Mouse (Mus musculus) forebrain, embryonic 13.5 days (tissue): ENCODE data around the gene Spats2. TPM values are rescaled to one million over a fixed set of nuclear protein-coding genes. Genes with fewer than 3 reads are reported as not detected.
A peak's percentile ranks its signal among the peaks of the same experiment; 100 is the strongest.

Source experiments
- ATAC-seq: fragments of 200-750 bp; cut with Nextera tagmentation; 2 replicates; pipeline ENCODE4 v1.8.0; 2017
- H3K27ac ChIP-seq: fragments of 300-500 bp; sonication (generic); 2 replicates; pipeline ENCODE4 v1.5.1; 2015; ENCODE audit warnings: inconsistent platforms, mild to moderate bottlenecking, moderate library complexity
- H3K27me3 ChIP-seq: fragments of 300-500 bp; sonication (generic); 2 replicates; pipeline ENCODE4 v1.6.1; 2015; ENCODE audit warnings: mild to moderate bottlenecking, inconsistent platforms
- H3K36me3 ChIP-seq: fragments of 300-500 bp; sonication (generic); 2 replicates; pipeline ENCODE4 v1.6.1; 2015; ENCODE audit warnings: mild to moderate bottlenecking, inconsistent platforms; ENCODE audit not compliant: poor library complexity, severe bottlenecking
- H3K4me1 ChIP-seq: fragments of 300-500 bp; sonication (generic); 2 replicates; pipeline ENCODE4 v1.6.1; 2015; ENCODE audit warnings: inconsistent platforms
- H3K4me2 ChIP-seq: fragments of 300-500 bp; sonication (generic); 2 replicates; pipeline ENCODE4 v1.6.1; 2015; ENCODE audit warnings: inconsistent platforms, mild to moderate bottlenecking, moderate library complexity
- H3K4me3 ChIP-seq: fragments of 300-500 bp; sonication (generic); 2 replicates; pipeline ENCODE4 v1.5.1; 2015; ENCODE audit warnings: mild to moderate bottlenecking, inconsistent platforms
- H3K9ac ChIP-seq: fragments of 300-500 bp; sonication (generic); 2 replicates; pipeline ENCODE4 v1.6.1; 2015; ENCODE audit warnings: mild to moderate bottlenecking, inconsistent platforms
- H3K9me3 ChIP-seq: fragments of 300-500 bp; sonication (generic); replicated peaks from 2 replicates; pipeline ENCODE4 v1.6.1; 2016; ENCODE audit warnings: inconsistent platforms
- WGBS: fragments of 180-500 bp; shearing (Covaris S2); methylation state at CpG from one replicate; pipeline ENCODE4 v1.1.7; 2015; 5-methylcytosine and 5-hydroxymethylcytosine counted together
- polyA plus RNA-seq: library from polyadenylated mRNA; unstranded; fragments of >200 nt; fragmentation: Nextera tagmentation; extraction: Ambion mirVana; gene quantifications from 2 replicates; pipeline ENCODE4 v1.2.1, GENCODE M21; 2015

Spats2 gene
- polyA plus RNA-seq, 1 experiment from 2014 or later, result 46.2 TPM

DNA sequence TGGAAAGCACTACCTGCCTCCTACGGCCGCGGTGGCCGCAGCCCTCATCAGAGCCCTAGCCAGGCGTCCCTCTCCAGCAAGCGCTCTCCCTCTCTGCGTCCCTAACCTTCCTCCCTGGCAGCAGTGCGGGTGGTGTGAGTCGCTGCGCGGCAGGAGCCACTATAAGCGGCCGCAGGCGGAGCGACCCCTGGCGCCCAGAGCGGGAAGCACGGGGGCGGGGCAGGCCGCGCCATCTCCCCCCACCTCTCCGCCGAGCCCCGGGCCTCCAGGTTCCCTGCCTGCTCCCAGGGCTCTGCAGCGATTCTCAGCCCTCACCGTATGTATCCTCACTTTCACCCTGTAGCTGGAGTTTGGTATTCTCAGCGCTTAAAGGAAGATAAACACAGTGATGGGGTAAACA is 37.4 kb upstream of the Spats2 start:
- WGBS, result under 1% methylated on average over 26 of the region's 27 CpGs
- Histone ChIP-seq H3K4me1 (peaks cover 33% of the 10 kb centered on the region), H3K9me3 (no peaks in the 10 kb centered on the region), H3K27ac (no peak overlapping the region), H3K9ac (peak overlapping the region; percentile 48; the same call in 1 of the 2 replicates), H3K4me3 (peak overlapping the region; percentile 29), H3K27me3 (peaks cover 98% of the 10 kb centered on the region), H3K4me2 (peak overlapping the region; percentile 57), H3K36me3 (peaks cover 5% of the 10 kb centered on the region; the same call in 1 of the 2 replicates)
- peak; percentile 63; the same call in 1 of the 2 replicates for ATAC-seq

DNA sequence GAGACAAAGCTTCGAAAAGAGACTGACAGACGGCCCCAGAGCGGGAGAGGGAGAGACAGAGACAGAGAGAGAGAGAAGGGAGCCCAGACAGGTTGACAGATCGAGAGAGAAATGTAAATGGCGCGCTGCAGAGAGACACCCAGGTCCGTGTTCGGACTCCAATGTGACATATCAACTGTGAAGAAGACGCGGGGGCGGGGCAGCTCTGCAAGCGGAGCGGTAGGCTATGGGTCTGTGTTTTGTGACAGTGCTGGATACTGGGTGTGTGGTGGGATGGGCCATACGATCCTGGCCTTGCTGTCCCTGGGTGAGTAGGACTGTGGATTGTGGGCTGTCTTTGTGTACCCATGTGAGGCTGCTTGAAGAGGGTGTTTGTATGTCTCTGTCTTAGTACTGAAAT is 36.6 kb upstream of the Spats2 start:
- Histone ChIP-seq H3K9me3 (no peaks in the 10 kb centered on the region), H3K27ac (no peak overlapping the region), H3K4me2 (peak overlapping the region; percentile 12; the same call in 1 of the 2 replicates), H3K9ac (no peak overlapping the region; the same call in 1 of the 2 replicates), H3K27me3 (peaks cover 91% of the 10 kb centered on the region), H3K4me3 (no peak overlapping the region), H3K36me3 (no peaks in the 10 kb centered on the region), H3K4me1 (peaks cover 40% of the 10 kb centered on the region)
- no peak for ATAC-seq
- WGBS, result 15% methylated on average over 14 of the region's 14 CpGs

DNA sequence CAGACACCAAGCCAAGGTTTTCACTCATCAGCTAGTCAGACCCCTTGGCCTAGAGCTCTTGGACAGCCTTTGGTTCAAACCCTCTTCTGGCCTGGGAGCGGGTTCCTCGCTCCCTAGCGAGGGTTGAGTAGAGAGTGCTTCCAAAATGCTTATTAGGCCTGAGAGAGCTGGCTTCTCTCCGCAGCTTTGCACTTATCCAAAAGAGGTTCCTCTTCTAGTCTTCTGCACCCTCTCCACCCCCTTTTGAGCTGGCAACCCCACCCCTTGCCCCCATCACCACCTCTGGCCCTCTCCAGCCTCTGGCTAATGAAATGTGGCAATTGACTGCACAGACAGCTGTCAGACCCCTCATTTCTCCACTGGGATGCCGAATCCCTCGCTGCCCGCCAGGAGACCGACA is 32.8 kb upstream of the Spats2 start, which contains the start of gene Dnajc22:
TSS of gene Dnajc22 (plus strand) at position 301 of the 400 bp plus-strand sequence.
- no peak for ATAC-seq
- H3K27me3 ChIP-seq, result peaks cover 88% of the 10 kb centered on the region
- no peaks in the 10 kb centered on the region for H3K36me3 ChIP-seq
- H3K27ac ChIP-seq, result peak within 1 kb of the TSS; percentile 11
- peak within 1 kb of the TSS; percentile 73 for H3K4me2 ChIP-seq
- H3K4me1 ChIP-seq, result peaks cover 71% of the 10 kb centered on the region
- WGBS, result 28% methylated on average over 8 of the region's 8 CpGs
- peak within 1 kb of the TSS; percentile 43 for H3K4me3 ChIP-seq
- peak within 1 kb of the TSS; percentile 68 for H3K9ac ChIP-seq
- H3K9me3 ChIP-seq, result no peaks in the 10 kb centered on the region

- WGBS, result under 1% methylated on average over 51 of the region's 56 CpGs
- peaks cover 87% of the 10 kb centered on the region for H3K27me3 ChIP-seq
- peaks cover 71% of the 10 kb centered on the region for H3K4me1 ChIP-seq
- H3K4me3 ChIP-seq, result peak overlapping the region; percentile 43
- no peaks in the 10 kb centered on the region for H3K36me3 ChIP-seq
- H3K27ac ChIP-seq, result peak overlapping the region; percentile 11
- peak; percentile 42; the same call in 1 of the 2 replicates for ATAC-seq
- H3K9ac ChIP-seq, result peak overlapping the region; percentile 68
- H3K4me2 ChIP-seq, result peak overlapping the region; percentile 73
- no peaks in the 10 kb centered on the region for H3K9me3 ChIP-seq
Observed at GRCm38 (mm10) chr15:99093291-99094258, 32.1 kb upstream of the Spats2 start.

GRCm38 (mm10) chr15:99094631-99095270 is 31.0 kb upstream of the Spats2 start:
- Histone ChIP-seq H3K27ac (no peak overlapping the region), H3K27me3 (peaks cover 86% of the 10 kb centered on the region), H3K36me3 (no peaks in the 10 kb centered on the region), H3K9me3 (no peaks in the 10 kb centered on the region), H3K4me1 (peaks cover 72% of the 10 kb centered on the region), H3K9ac (no peak overlapping the region), H3K4me3 (0 out of 2 replicates have a peak overlapping the region, but pooled peaks have one; percentile 1), H3K4me2 (peak overlapping the region; percentile 39)
- under 1% methylated on average over 25 of the region's 27 CpGs for WGBS
- ATAC-seq, result peak; percentile 41; the same call in 1 of the 2 replicates

- H3K27me3 ChIP-seq, result peaks cover 86% of the 10 kb centered on the region
- peaks cover 72% of the 10 kb centered on the region for H3K4me1 ChIP-seq
- no peak overlapping the region for H3K4me3 ChIP-seq
- ATAC-seq, result no peak
- WGBS, result 8% methylated on average over 6 of the region's 6 CpGs
- H3K36me3 ChIP-seq, result no peaks in the 10 kb centered on the region
- H3K9me3 ChIP-seq, result no peaks in the 10 kb centered on the region
- peak overlapping the region; percentile 39 for H3K4me2 ChIP-seq
- no peak overlapping the region for H3K27ac ChIP-seq
- H3K9ac ChIP-seq, result no peak overlapping the region
Observed at GRCm38 (mm10) chr15:99095356-99095755, 30.4 kb upstream of the Spats2 start.

GRCm38 (mm10) chr15:99096061-99096793 is 29.5 kb upstream of the Spats2 start:
- no peak overlapping the region for H3K27ac ChIP-seq
- H3K4me3 ChIP-seq, result peak overlapping the region; percentile 41
- WGBS, result 3% methylated on average over 24 of the region's 24 CpGs
- peak overlapping the region; percentile 70 for H3K4me2 ChIP-seq
- ATAC-seq, result no peak
- H3K4me1 ChIP-seq, result peaks cover 64% of the 10 kb centered on the region
- peak overlapping the region; percentile 53 for H3K9ac ChIP-seq
- H3K27me3 ChIP-seq, result peaks cover 78% of the 10 kb centered on the region
- H3K9me3 ChIP-seq, result no peaks in the 10 kb centered on the region
- H3K36me3 ChIP-seq, result no peaks in the 10 kb centered on the region

GRCm38 (mm10) chr15:99096831-99097500 is 28.8 kb upstream of the Spats2 start:
- H3K27me3 ChIP-seq, result peaks cover 73% of the 10 kb centered on the region
- peak overlapping the region; percentile 53 for H3K9ac ChIP-seq
- peak overlapping the region; percentile 41 for H3K4me3 ChIP-seq
- H3K4me2 ChIP-seq, result peak overlapping the region; percentile 70
- H3K27ac ChIP-seq, result no peak overlapping the region
- ATAC-seq, result no peak
- peaks cover 60% of the 10 kb centered on the region for H3K4me1 ChIP-seq
- H3K9me3 ChIP-seq, result no peaks in the 10 kb centered on the region
- no peaks in the 10 kb centered on the region for H3K36me3 ChIP-seq
- 1% methylated on average over 58 of the region's 58 CpGs for WGBS

DNA sequence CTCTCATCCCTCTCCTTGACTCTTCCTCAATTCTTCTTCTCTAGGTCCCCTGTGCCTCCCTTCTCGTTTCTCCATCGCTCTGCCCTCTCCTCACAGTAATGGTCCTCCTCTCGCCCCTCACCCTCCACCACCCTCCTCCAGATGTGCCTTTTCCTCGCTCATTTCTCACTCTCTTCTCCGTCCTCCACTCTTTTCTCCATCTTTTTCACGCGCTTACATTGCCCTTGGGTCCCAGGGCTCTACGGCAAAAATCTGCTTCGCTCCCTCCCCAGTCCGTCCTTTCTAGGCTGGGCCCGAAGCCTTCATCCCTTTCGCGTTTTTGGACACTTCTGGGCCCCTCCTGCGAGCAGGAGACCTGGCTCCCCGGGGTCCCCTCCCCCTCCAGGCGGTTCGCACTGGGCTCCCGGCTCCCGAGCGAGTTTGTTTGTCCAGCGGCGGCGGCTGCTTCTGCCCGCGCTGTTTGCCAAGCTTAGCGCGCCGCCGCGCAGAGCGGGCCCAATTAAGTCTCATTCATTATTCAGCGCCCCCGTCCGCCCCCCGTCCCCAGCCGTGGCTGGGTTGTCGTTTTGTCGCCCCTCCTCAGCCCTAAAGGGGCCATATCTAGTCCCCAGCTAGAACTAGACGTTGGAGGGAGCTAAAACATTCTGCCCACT is 27.8 kb upstream of the Spats2 start:
- Histone ChIP-seq H3K9me3 (no peaks in the 10 kb centered on the region), H3K27ac (no peak overlapping the region), H3K27me3 (peaks cover 63% of the 10 kb centered on the region), H3K9ac (peak overlapping the region; percentile 53), H3K4me2 (peak overlapping the region; percentile 70), H3K4me3 (peak overlapping the region; percentile 41), H3K36me3 (no peaks in the 10 kb centered on the region), H3K4me1 (peaks cover 58% of the 10 kb centered on the region)
- under 1% methylated on average over 39 of the region's 39 CpGs for WGBS
- peak; percentile 44 for ATAC-seq

DNA sequence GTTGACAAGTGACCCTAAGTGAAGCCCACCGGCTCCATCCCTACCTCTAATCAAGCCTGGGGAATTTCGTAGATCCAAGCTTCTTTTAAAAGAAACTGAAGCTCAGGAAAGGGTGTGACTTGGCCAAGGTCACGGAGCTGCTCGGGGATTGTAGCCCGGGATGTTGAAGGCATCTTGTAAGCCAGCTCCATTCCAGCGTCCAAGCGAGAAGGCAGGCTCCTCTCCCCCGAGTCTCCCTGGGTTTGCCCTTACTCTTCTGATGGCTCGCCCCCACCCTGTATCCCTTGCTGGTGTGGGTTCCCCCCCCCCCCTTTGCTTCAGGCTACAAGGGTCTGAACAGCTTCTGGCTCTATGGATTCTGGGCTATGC is 27.2 kb upstream of the Spats2 start:
- ATAC-seq, result peak; percentile 45; the same call in 1 of the 2 replicates
- peak overlapping the region; percentile 41 for H3K4me3 ChIP-seq
- peaks cover 58% of the 10 kb centered on the region for H3K27me3 ChIP-seq
- peak overlapping the region; percentile 70 for H3K4me2 ChIP-seq
- WGBS, result 1% methylated on average over 9 of the region's 9 CpGs
- H3K36me3 ChIP-seq, result no peaks in the 10 kb centered on the region
- H3K27ac ChIP-seq, result no peak overlapping the region
- no peaks in the 10 kb centered on the region for H3K9me3 ChIP-seq
- peaks cover 53% of the 10 kb centered on the region for H3K4me1 ChIP-seq
- peak overlapping the region; percentile 53; the same call in 1 of the 2 replicates for H3K9ac ChIP-seq
